Mouse (Mus musculus): ENCODE results near the gene Selenos.

GRCm38 (mm10) chr7:66109855-66110635 is 30.6 kb downstream of the Selenos start:
- TF ChIP-seq TAL1 (IDR thresholded peaks at IDR 0.05; ENCODE audit: low read length) (no peak), GATA1 (IDR thresholded peaks at IDR 0.05; ENCODE audit: low read length) (no peak)
